Mouse (Mus musculus): ENCODE measurements around the gene Tradd. TPM values are rescaled to one million over a fixed set of nuclear protein-coding genes. Genes with fewer than 3 reads are reported as not detected.

Gene Tradd
- 1 to 10 TPM; 3.7 to 5.7 (median 5.2) TPM for total RNA-seq (2022)

DNA sequence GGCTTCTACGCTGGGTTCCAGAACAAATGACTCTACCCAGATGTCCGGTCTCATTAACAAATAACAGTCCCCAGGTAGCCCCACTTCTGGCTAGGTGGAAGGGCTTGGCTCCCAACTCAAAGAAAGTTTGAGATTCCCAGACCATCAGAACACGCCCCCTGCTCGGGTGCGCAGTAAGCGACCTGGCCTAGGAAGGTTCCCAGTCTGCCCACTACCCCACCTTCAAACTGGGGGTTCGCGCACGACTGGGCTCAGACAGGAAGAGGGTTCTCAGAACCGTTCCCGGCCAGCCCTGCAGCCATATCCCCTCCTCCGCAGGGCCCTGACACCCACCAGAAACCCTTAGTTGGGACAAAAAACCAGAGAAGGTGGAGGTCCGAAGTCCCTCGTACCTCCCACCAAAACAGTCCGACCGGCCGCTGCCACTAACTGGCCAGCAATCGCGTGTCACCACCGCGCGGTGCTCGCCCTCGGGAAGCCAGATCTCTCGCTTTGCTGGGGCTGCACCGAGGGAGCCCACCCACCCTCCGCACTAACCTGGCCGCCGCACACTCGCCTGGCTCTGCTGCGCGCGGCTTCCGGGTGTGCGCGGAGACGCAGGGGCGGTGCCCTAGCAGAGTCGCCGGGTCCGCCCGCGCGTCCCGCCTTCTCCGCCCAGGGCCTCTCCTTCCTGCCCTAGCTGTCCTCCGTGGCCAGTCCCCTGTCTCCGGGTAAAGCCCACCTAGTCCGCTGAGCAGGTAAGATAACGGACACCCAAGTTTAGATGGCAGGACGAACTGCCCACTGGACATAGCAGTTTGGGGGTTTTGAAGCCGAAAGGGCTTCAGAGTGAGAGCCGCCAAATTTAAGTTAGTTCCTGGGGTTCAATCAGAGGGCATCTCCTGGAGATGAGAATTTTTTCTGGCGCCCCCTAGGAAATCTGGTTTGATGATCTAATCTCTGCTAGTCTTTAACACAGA lies at the start of gene Tradd, which contains the start of gene Fbxl8:
TSS of gene Tradd (minus strand) at position 586 of the 959 bp plus-strand sequence.
TSS of gene Fbxl8 (plus strand) at position 625 of the 959 bp plus-strand sequence.
- peak; percentile 78 for DNase-seq (ENCODE audit: low spot score)

DNA sequence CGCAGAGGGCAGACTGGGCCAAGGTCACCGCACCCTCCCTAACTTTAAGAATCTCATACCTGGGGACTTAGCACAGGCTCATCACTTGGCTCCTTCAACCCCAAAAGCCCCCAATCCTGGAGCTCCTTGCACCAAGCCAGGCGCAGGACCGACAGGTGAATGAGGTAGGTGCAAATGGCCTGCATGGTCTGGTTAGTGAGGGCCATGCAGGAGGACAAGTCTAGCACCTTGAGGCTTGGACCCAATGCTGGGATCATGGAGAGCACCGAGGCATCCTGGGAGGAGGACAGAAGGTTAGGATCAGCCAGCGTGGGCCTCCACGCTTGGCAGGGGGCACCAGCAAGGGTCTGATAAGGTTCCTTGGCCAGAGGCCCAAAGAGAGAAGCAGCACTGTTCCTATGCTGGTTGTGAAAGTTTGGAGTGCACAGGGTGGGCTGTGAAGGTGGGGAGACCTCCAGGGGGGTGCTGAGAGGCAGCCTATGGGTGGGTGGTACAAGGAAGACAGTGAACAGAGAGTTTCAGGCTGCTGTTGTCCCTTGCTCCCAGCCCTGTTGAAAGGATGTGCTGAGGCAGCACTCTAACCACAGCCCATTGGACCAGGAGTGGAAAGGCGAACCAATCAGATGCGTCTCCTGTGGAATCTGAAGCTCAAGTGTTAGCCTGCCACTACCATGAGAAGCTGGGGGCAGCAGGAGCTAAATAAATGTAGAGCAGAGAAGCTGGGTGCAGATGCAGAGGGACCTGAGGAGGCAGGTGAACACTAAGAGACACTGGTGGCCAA lies 49.4 kb upstream of the Tradd start:
- no peak for DNase-seq (ENCODE audit: low spot score)

GRCm38 (mm10) chr8:105312891-105313481 lies 48.6 kb upstream of the Tradd start:
- no peak for DNase-seq (ENCODE audit: low spot score)

GRCm38 (mm10) chr8:105311718-105312117 lies 47.3 kb upstream of the Tradd start:
- no peak for DNase-seq (ENCODE audit: low spot score)

DNA sequence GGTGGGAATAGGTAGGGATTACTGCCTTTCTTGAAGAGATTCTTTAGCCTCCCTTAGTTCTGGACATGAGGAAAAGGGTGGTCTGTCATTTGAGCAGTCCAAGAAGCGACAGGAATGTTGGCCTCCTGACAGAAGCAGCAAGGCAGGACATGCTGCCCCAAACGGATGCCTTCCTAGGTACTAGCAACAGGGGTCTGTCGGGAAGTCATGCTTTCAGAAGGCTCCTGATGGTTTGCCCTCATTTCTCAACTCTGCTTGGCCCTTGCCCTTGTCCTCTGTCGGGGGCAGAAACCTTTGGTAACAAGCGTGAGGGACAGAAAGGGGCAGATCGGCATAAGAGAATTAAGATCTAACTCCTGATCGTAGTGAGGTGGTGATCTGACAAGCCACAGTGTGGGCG lies 45.7 kb upstream of the Tradd start:
- no peak for DNase-seq (ENCODE audit: low spot score)

DNA sequence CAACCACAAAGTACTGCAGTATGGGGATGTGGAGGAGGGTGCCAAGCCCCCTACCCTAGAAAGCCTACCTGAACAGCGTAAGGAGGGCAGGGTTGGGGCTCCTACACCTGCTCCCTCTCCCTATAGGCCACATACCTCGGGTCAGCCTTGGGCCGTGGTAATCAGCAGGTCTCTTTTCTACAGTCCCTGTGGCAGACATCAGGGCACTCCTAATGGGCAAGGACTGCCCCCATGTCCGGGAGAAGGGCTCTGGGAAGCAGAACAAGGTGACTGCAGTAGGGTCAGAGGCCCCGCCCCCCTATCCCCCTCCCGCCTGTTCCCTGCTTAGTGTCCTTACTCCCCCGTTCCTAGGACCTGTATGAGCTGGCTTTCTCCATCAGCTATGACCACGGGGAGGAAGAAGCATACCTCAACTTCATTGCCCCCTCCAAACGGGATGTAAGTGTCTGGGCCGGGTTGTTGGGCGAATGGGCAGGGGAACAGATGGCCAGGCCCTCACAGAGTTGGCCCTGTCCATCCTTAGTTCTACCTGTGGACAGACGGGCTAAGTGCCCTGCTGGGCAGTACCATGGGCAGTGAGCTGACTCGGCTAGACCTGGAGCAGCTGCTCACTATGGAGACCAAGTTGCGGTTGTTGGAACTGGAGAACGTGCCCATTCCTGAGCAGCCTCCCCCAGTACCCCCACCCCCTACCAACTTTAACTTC lies 44.9 kb upstream of the Tradd start:
- DNase-seq (ENCODE audit: low spot score) = no peak

DNA sequence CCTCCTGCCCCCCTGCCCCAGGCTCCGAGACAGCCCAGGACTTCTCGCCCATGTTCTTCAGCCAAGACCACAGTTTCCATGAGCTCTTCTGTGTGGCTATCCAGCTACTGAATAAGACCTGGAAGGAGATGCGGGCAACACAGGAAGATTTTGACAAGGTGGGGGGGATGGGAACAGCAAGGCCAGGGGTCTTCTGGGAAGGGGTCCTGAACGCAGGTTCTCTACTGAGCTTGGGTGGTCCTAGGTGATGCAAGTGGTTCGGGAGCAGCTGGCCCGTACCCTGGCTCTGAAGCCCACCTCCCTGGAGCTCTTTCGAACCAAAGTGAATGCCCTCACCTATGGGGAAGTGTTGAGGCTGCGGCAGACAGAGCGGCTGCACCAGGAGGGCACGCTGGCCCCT lies 44.0 kb upstream of the Tradd start:
- no peak for DNase-seq (ENCODE audit: low spot score)

DNA sequence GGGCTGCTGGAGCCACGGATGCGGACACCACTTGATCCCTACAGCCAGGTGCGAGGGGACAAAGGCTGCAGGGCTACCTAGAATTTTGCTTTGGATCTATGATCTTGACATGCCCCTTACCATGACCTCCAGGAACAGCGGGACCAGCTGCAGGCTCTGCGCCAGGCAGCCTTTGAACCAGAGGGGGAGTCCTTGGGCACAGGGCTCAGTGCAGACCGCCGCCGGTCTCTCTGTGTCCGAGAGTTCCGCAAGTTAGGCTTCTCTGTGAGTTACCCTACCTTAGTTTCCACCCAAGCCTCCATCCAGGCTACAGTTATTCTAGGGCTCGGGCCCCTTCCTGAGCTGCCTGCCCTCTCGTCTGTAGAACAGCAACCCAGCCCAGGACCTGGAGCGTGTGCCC lies 43.3 kb upstream of the Tradd start:
- no peak for DNase-seq (ENCODE audit: low spot score)

- no peak for DNase-seq (ENCODE audit: low spot score)
These were observed 41.8 kb upstream of the Tradd start for GRCm38 (mm10) chr8:105306146-105306691.

DNA sequence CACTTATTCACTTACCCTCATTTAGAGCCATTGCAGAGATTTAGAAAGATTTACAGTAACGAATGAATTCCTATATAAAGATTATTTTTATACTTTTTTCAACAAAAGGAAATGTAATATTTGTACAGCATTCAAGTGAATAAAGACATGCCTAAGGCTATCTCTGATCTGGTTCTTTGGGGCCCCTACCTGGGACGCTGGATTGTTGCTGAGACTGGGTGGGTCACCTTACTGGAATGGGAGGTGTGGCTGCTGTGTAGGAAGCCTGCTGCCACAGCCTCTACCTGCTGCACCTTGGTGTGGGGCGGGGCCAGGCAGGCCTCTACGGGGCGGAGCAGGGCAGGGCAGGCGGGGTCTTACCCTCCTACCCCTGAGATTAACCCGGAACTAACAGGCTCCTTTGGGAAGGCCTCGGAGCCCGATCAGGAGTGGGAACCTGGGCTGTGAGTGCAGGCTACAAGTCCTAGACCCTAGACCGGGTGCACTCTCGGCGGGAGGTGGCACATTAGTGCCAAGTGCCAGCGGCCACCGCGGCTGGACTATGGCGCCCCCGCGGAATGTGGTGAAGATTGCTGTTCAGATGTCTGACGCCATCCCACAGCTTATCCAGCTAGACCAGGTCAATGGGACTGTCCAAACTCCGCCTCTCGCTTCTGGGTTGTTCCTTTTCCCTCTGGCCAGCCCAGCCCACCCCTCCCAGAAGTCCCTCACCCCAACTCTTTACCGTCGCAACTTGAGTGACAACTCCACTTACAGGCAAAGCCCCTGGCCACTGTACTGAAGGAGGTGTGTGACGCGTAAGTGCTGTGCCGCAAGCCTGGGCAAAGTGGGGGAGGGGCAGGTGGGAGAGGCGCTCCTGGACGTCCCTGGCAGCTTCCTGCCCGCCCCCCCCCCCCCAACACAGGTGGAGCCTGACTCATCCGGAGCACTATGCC lies 41.1 kb upstream of the Tradd start, which contains the start of gene Elmo3:
TSS of gene Elmo3 (plus strand) at position 391 of the 935 bp plus-strand sequence.
- no peak for DNase-seq (ENCODE audit: low spot score)

- DNase-seq (ENCODE audit: low spot score) = no peak
These were observed 40.2 kb upstream of the Tradd start for GRCm38 (mm10) chr8:105304325-105305210.

GRCm38 (mm10) chr8:105303874-105304273 lies 39.5 kb upstream of the Tradd start:
- DNase-seq (ENCODE audit: low spot score) = no peak

GRCm38 (mm10) chr8:105303396-105303795 lies 39.0 kb upstream of the Tradd start:
- DNase-seq (ENCODE audit: low spot score) = no peak

- DNase-seq (ENCODE audit: low spot score) = no peak
These were observed 35.6 kb upstream of the Tradd start for GRCm38 (mm10) chr8:105299962-105300361.

DNA sequence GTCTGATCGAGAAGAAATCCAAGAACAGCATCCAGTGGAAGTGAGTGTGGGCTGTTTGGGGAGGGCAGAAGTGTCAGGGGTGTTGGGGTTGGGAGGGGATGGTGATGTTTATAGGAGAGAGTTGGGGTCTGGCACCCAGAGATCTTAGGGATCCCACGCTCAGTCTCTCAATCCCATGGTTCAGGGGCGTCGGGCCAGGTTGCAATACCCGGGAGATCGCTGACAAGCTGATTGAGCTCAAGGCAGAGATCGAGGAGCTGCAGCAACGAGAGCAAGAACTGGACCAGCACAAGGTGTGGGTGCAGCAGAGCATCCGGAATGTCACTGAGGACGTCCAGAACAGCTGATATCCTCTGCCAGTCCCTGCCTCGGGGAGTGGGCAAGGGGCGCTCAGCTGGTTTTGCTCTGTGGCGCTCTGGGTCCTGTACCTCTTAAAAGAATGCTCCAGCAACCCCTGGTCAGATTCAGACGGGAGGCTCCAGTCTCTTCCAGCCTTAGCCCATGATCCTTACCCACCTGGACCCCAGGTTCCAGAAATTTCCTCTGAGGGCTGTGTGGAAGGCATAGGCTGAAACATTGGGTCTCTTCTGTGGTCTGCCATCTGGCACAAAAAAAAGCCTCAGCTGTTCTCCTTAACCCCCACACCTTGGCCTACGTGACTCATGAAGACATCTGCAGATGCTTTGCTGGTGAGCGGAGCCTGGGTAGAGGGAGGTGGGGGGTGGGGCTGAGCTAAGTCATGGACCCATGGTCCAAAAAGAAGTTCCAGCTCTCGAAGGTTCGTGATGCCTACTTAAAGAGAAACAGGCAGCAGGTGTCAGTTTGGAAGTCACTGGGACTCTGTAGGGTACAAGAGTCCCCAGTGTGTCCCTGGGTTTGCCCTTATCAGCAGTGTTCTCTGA lies 34.2 kb upstream of the Tradd start:
- DNase-seq (ENCODE audit: low spot score) = no peak

DNA sequence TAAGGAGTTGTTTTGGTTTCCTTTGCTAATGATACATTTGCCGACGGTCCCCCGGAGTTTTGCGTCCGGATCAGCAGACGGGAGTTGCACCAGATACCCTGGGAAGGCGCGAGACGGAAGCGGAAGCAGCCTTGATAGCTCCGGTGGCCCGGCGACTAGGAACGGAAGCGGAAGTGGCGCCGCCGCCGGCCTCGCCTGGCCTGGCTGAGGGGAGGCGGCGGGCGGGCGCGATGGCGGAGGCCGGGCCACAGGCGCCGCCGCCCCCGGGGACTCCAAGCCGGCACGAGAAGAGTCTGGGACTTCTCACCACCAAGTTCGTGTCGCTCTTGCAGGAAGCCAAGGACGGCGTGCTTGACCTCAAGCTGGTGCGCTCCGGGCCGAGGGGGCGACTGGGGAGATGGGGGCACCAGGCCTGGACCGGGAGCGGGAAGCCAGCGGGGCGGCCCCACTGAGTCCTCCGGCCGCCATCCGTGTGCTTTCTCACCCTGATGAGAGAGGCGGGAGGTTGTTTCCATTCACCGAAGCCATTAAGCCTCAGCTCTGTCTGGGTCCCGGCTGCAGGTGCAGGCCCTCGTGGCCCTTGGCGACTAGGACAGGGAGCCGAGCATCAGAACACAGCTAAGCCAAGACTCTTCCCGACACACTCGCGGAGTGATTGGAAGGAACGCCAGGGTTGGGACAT lies 33.2 kb upstream of the Tradd start, which contains the start of gene E2f4:
TSS of gene E2f4 (plus strand) at position 153 of the 682 bp plus-strand sequence.
- peak; percentile 93 for DNase-seq (ENCODE audit: low spot score)

All from heart, adult 8-10 months (tissue).